Mouse (Mus musculus) forebrain, embryonic 15.5 days (tissue): ENCODE measurements at regions not wholly inside any gene's neighbourhood (a gene's known extent, or its start where the extent isn't known, plus 50 kb on each side); places are given as distances from the start of the nearest gene placed in this dataset.

ENCODE experiments used
- ATAC-seq: fragments of 200-750 bp; cut with Nextera tagmentation; replicated peaks from 2 replicates; pipeline ENCODE4 v1.8.0; 2017; ENCODE audit warnings: mild to moderate bottlenecking, moderate TSS enrichment, moderate library complexity
- H3K27ac ChIP-seq: fragments of 300-500 bp; sonication (generic); replicated peaks from 2 replicates; pipeline ENCODE4 v1.5.1; 2015; ENCODE audit warnings: mild to moderate bottlenecking, inconsistent platforms
- H3K27me3 ChIP-seq: fragments of 300-500 bp; sonication (generic); 2 replicates; pipeline ENCODE4 v1.6.1; 2015; ENCODE audit warnings: inconsistent platforms
- H3K36me3 ChIP-seq: fragments of 300-500 bp; sonication (generic); 2 replicates; pipeline ENCODE4 v1.6.1; 2015; ENCODE audit warnings: mild to moderate bottlenecking, inconsistent platforms
- H3K4me1 ChIP-seq: fragments of 300-500 bp; sonication (generic); 2 replicates; pipeline ENCODE4 v1.6.1; 2015; ENCODE audit warnings: inconsistent platforms
- H3K4me2 ChIP-seq: fragments of 300-500 bp; sonication (generic); replicated peaks from 2 replicates; pipeline ENCODE4 v1.6.1; 2015; ENCODE audit warnings: mild to moderate bottlenecking, inconsistent platforms
- H3K4me3 ChIP-seq: fragments of 300-500 bp; sonication (generic); 2 replicates; pipeline ENCODE4 v1.5.1; 2015; ENCODE audit warnings: mild to moderate bottlenecking, inconsistent platforms
- H3K9ac ChIP-seq: fragments of 300-500 bp; sonication (generic); replicated peaks from 2 replicates; pipeline ENCODE4 v1.6.1; 2015; ENCODE audit warnings: mild to moderate bottlenecking, inconsistent platforms
- H3K9me3 ChIP-seq: fragments of 300-500 bp; sonication (generic); 2 replicates; pipeline ENCODE4 v1.6.1; 2016; ENCODE audit warnings: inconsistent platforms
- WGBS: fragments of 180-500 bp; shearing (Covaris S2); methylation state at CpG from one replicate; pipeline ENCODE4 v1.1.7; 2015; ENCODE audit warnings: mixed read lengths; 5-methylcytosine and 5-hydroxymethylcytosine counted together

- Histone ChIP-seq H3K27ac (no peak overlapping the region; the same call in 1 of the 2 replicates), H3K4me3 (no peak overlapping the region)
- no peak; the same call in 1 of the 2 replicates for ATAC-seq
Observed at GRCm38 (mm10) chr8:90762390-90762789, 54.8 kb downstream of the Gm19935 start.

GRCm38 (mm10) chr8:90761947-90762346 lies 55.2 kb downstream of the Gm19935 start:
- Histone ChIP-seq H3K9me3 (no peaks in the 10 kb centered on the region), H3K27ac (no peak overlapping the region; the same call in 1 of the 2 replicates), H3K36me3 (no peaks in the 10 kb centered on the region), H3K4me1 (peaks cover 17% of the 10 kb centered on the region), H3K9ac (no peak overlapping the region), H3K27me3 (no peaks in the 10 kb centered on the region), H3K4me2 (no peak overlapping the region), H3K4me3 (no peak overlapping the region)
- ATAC-seq = no peak
- WGBS = 25% methylated on average over 5 of the region's 5 CpGs

More at GRCm38 (mm10) chr8:90762390-90762789, 54.8 kb downstream of the Gm19935 start:
- Histone ChIP-seq H3K4me2 (no peak overlapping the region), H3K4me1 (peaks cover 17% of the 10 kb centered on the region), H3K36me3 (no peaks in the 10 kb centered on the region), H3K27me3 (no peaks in the 10 kb centered on the region), H3K9me3 (no peaks in the 10 kb centered on the region), H3K9ac (no peak overlapping the region)
- 73% methylated on average over 7 of the region's 7 CpGs for WGBS

GRCm38 (mm10) chr8:90761446-90761845 lies 55.7 kb downstream of the Gm19935 start:
- 16% methylated on average over 4 of the region's 4 CpGs for WGBS

GRCm38 (mm10) chr8:90759531-90759930 lies 57.7 kb downstream of the Gm19935 start:
- 19% methylated on average over 9 of the region's 9 CpGs for WGBS
- Histone ChIP-seq H3K27ac (no peak overlapping the region), H3K9ac (no peak overlapping the region), H3K27me3 (no peaks in the 10 kb centered on the region), H3K36me3 (no peaks in the 10 kb centered on the region), H3K4me2 (no peak overlapping the region), H3K4me1 (peaks cover 17% of the 10 kb centered on the region), H3K4me3 (no peak overlapping the region), H3K9me3 (no peaks in the 10 kb centered on the region)
- no peak for ATAC-seq

More at GRCm38 (mm10) chr8:90761446-90761845, 55.7 kb downstream of the Gm19935 start:
- H3K4me1 ChIP-seq = peaks cover 17% of the 10 kb centered on the region
- H3K4me3 ChIP-seq = no peak overlapping the region
- H3K27ac ChIP-seq = no peak overlapping the region
- H3K9ac ChIP-seq = no peak overlapping the region
- no peaks in the 10 kb centered on the region for H3K36me3 ChIP-seq
- no peaks in the 10 kb centered on the region for H3K27me3 ChIP-seq
- H3K9me3 ChIP-seq = no peaks in the 10 kb centered on the region
- peak; percentile 58; the same call in 1 of the 2 replicates for ATAC-seq
- no peak overlapping the region for H3K4me2 ChIP-seq

- no peaks in the 10 kb centered on the region for H3K36me3 ChIP-seq
- no peak overlapping the region for H3K4me3 ChIP-seq
- H3K4me2 ChIP-seq = no peak overlapping the region
- WGBS = 77% methylated on average over 4 of the region's 4 CpGs
- H3K9me3 ChIP-seq = no peaks in the 10 kb centered on the region
- no peak overlapping the region for H3K9ac ChIP-seq
- H3K4me1 ChIP-seq = peaks cover 10% of the 10 kb centered on the region; the same call in 1 of the 2 replicates
- H3K27ac ChIP-seq = no peak overlapping the region
- no peaks in the 10 kb centered on the region for H3K27me3 ChIP-seq
- ATAC-seq = no peak
Observed at GRCm38 (mm10) chr8:90755020-90755419, 62.2 kb downstream of the Gm19935 start.

- H3K4me1 ChIP-seq = peaks cover 23% of the 10 kb centered on the region
- no peak for ATAC-seq
- 96% methylated on average over 2 of the region's 2 CpGs for WGBS
Observed at GRCm38 (mm10) chr8:90743546-90743945, 73.6 kb downstream of the Gm19935 start.

DNA sequence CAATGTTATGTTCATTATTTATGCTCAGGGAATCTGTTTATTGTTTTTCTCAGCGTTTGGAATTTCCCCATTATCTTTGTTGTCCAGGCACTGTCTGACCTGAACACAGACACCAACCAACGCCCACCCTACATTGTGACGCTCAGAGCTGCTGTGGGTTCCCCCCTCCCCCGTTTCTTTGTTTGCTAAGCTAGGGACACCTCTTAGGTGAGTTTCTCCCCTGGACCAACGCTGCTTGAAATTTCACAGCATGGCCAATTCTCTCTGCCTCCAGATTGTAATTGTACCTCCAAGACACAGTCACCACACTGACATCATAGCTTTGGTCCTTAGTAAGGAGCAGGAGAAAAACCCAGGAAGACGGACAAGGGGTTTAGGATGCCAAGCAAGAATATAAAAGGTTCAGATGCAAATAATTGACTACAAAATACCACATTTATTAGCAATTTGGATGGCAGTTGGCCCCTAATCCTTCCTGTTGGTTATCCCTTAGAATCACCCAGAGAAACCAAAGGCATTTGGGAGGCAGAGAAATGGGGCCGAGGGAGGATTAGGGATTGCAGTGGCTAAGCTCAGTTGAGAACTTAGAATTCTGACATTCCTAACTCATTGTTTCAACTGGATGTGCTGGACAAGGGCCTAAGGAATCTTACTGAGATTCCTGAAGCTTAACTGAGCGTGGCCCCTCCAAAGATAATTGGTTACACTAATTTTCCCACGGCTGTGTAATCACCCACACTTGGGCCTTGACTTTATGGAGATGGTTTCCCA lies 76.0 kb downstream of the Gm19935 start:
- Histone ChIP-seq H3K4me2 (no peak overlapping the region), H3K27me3 (no peaks in the 10 kb centered on the region), H3K4me3 (no peak overlapping the region), H3K27ac (peak overlapping the region; percentile 78), H3K9ac (no peak overlapping the region), H3K4me1 (peaks cover 23% of the 10 kb centered on the region), H3K36me3 (no peaks in the 10 kb centered on the region), H3K9me3 (no peaks in the 10 kb centered on the region)
- 7% methylated on average over 9 of the region's 9 CpGs for WGBS
- ATAC-seq = peak; percentile 79

More at GRCm38 (mm10) chr8:90743546-90743945, 73.6 kb downstream of the Gm19935 start:
- Histone ChIP-seq H3K4me2 (no peak overlapping the region), H3K9ac (no peak overlapping the region), H3K36me3 (no peaks in the 10 kb centered on the region), H3K27me3 (no peaks in the 10 kb centered on the region), H3K9me3 (no peaks in the 10 kb centered on the region), H3K4me3 (no peak overlapping the region), H3K27ac (no peak overlapping the region)

- Histone ChIP-seq H3K27me3 (no peaks in the 10 kb centered on the region), H3K9ac (no peak overlapping the region), H3K4me1 (peaks cover 23% of the 10 kb centered on the region), H3K9me3 (no peaks in the 10 kb centered on the region), H3K4me2 (no peak overlapping the region), H3K27ac (peak overlapping the region; percentile 78), H3K36me3 (no peaks in the 10 kb centered on the region), H3K4me3 (no peak overlapping the region)
- 3% methylated on average over 2 of the region's 2 CpGs for WGBS
- ATAC-seq = peak; percentile 82
Observed at GRCm38 (mm10) chr8:90740302-90740962, 76.8 kb downstream of the Gm19935 start.

DNA sequence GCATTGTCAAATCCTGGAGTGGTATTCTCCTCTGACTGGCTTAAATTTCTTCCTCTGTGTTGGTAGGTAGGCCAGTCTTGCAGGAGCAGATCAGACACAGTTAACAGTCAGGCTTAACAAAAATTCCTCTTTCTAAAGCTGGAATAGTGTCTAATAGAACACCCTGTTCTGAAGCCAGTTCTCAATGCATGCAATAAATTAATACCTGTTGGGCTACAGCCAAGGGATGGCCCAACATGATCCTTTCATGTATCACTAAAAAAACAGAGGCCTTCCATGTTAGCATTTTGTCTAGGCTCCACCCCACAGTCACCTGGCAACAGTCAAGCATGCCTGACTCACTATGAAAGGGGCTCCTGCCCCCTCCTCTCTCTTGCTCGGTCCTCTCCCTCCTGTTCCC lies 89.2 kb downstream of the Gm19935 start:
- no peaks in the 10 kb centered on the region for H3K9me3 ChIP-seq
- H3K4me3 ChIP-seq = no peak overlapping the region
- H3K27ac ChIP-seq = no peak overlapping the region
- WGBS = 19% methylated on average over 1 of the region's 1 CpGs
- no peak overlapping the region for H3K4me2 ChIP-seq
- no peak for ATAC-seq
- no peaks in the 10 kb centered on the region for H3K4me1 ChIP-seq
- no peaks in the 10 kb centered on the region for H3K27me3 ChIP-seq
- no peak overlapping the region for H3K9ac ChIP-seq
- no peaks in the 10 kb centered on the region for H3K36me3 ChIP-seq

- WGBS = 90% methylated on average over 5 of the region's 5 CpGs
- ATAC-seq = no peak
Observed at GRCm38 (mm10) chr8:90725188-90725587, 92.0 kb downstream of the Gm19935 start.

GRCm38 (mm10) chr8:90716436-90716835 lies 100.8 kb downstream of the Gm19935 start:
- Histone ChIP-seq H3K4me1 (no peaks in the 10 kb centered on the region), H3K27ac (no peak overlapping the region), H3K4me2 (no peak overlapping the region), H3K9ac (no peak overlapping the region), H3K27me3 (no peaks in the 10 kb centered on the region), H3K4me3 (no peak overlapping the region), H3K9me3 (no peaks in the 10 kb centered on the region), H3K36me3 (no peaks in the 10 kb centered on the region)
- no peak for ATAC-seq
- WGBS = 62% methylated on average over 3 of the region's 3 CpGs

More at GRCm38 (mm10) chr8:90725188-90725587, 92.0 kb downstream of the Gm19935 start:
- no peak overlapping the region for H3K9ac ChIP-seq
- no peaks in the 10 kb centered on the region for H3K36me3 ChIP-seq
- H3K4me2 ChIP-seq = no peak overlapping the region
- no peaks in the 10 kb centered on the region for H3K9me3 ChIP-seq
- H3K4me3 ChIP-seq = no peak overlapping the region
- H3K4me1 ChIP-seq = no peaks in the 10 kb centered on the region
- no peak overlapping the region for H3K27ac ChIP-seq
- no peaks in the 10 kb centered on the region for H3K27me3 ChIP-seq

- WGBS = 11% methylated on average over 5 of the region's 5 CpGs
- ATAC-seq = peak; percentile 53; the same call in 1 of the 2 replicates
- Histone ChIP-seq H3K27me3 (peaks cover 3% of the 10 kb centered on the region; the same call in 1 of the 2 replicates), H3K4me1 (peaks cover 7% of the 10 kb centered on the region; the same call in 1 of the 2 replicates), H3K36me3 (no peaks in the 10 kb centered on the region), H3K9me3 (no peaks in the 10 kb centered on the region), H3K9ac (no peak overlapping the region), H3K4me2 (no peak overlapping the region), H3K27ac (no peak overlapping the region), H3K4me3 (no peak overlapping the region)
Observed at GRCm38 (mm10) chr8:90708524-90708923, 108.7 kb downstream of the Gm19935 start.
